Mouse (Mus musculus) midbrain, postnatal 0 days (tissue): ENCODE measurements around the gene Aloxe3. TPM values are rescaled to one million over a fixed set of nuclear protein-coding genes. Genes with fewer than 3 reads are reported as not detected.
"Not testable (repeated sequence)": the region's sequence is repeated elsewhere in the genome, so short reads cannot be mapped to it uniquely, and the experiment has no call there.

Experiments used
- ATAC-seq: fragments of 200-750 bp; cut with Nextera tagmentation; 2 replicates; pipeline ENCODE4 v1.8.0; 2017; ENCODE audit warnings: moderate number of reproducible peaks, mild to moderate bottlenecking, moderate TSS enrichment, moderate library complexity; ENCODE audit not compliant: low FRiP score
- DNase-seq: peaks from one replicate; pipeline ENCODE4 v3.0.0-alpha.2; 2015; ENCODE audit warnings: low spot score
- H3K27ac ChIP-seq: fragments of 300-500 bp; sonication (generic); 2 replicates; pipeline ENCODE4 v1.5.1; 2014; ENCODE audit warnings: low read depth, mild to moderate bottlenecking, low read length, mixed read lengths
- H3K27me3 ChIP-seq: fragments of 300-500 bp; sonication (generic); 2 replicates; pipeline ENCODE4 v1.6.1; 2014; ENCODE audit warnings: low read length, control low read depth, mixed read lengths; ENCODE audit not compliant: insufficient read depth
- H3K36me3 ChIP-seq: fragments of 300-500 bp; sonication (generic); 2 replicates; pipeline ENCODE4 v1.6.1; 2014; ENCODE audit warnings: low read length, control low read depth, mixed read lengths; ENCODE audit not compliant: insufficient read depth
- H3K4me1 ChIP-seq: fragments of 300-500 bp; sonication (generic); 2 replicates; pipeline ENCODE4 v1.6.1; 2014; ENCODE audit warnings: mild to moderate bottlenecking, control low read depth, antibody characterized with exemption, low read length, mixed read lengths; ENCODE audit not compliant: insufficient read depth
- H3K4me2 ChIP-seq: fragments of 300-500 bp; sonication (generic); 2 replicates; pipeline ENCODE4 v1.6.1; 2014; ENCODE audit warnings: low read depth, mild to moderate bottlenecking, low read length, mixed read lengths; ENCODE audit not compliant: poor library complexity, severe bottlenecking
- H3K4me3 ChIP-seq: fragments of 300-500 bp; sonication (generic); 2 replicates; pipeline ENCODE4 v1.5.1; 2014; ENCODE audit warnings: low read depth, mild to moderate bottlenecking, low read length, moderate library complexity
- H3K9ac ChIP-seq: fragments of 300-500 bp; sonication (generic); replicated peaks from 2 replicates; pipeline ENCODE4 v1.6.1; 2014; ENCODE audit warnings: mild to moderate bottlenecking, low read length, moderate library complexity, mixed read lengths; ENCODE audit not compliant: poor library complexity, severe bottlenecking
- H3K9me3 ChIP-seq: fragments of 300-500 bp; sonication (generic); 2 replicates; pipeline ENCODE4 v1.6.1; 2016; ENCODE audit warnings: low read length, control low read depth
- CTCF ChIP-seq: IDR thresholded peaks from 2 replicates; pipeline ENCODE4 v1.5.1; 2016; ENCODE audit warnings: antibody characterized with exemption, mild to moderate bottlenecking
- WGBS: fragments of 180-500 bp; shearing (Covaris S2); extraction: QIAGEN DNeasy Blood & Tissue Kit; methylation state at CpG from one replicate; pipeline ENCODE4 v1.1.7; 2014; 5-methylcytosine and 5-hydroxymethylcytosine counted together
- polyA plus RNA-seq: library from polyadenylated mRNA; unstranded; fragments of >200 nt; fragmentation: Nextera tagmentation; extraction: Ambion mirVana; gene quantifications from 2 replicates; pipeline ENCODE4 v1.2.1, GENCODE M21; 2015
- total RNA-seq: library from RNA; depleted of rRNA; stranded (reverse); fragments of >200 nt; gene quantifications from 2 replicates; pipeline ENCODE4 v1.2.3, GENCODE M21; 2014

Gene Aloxe3
- total and polyA plus RNA-seq, 2 experiments from 2014 or later, result 16.3 to 17.8 TPM

DNA sequence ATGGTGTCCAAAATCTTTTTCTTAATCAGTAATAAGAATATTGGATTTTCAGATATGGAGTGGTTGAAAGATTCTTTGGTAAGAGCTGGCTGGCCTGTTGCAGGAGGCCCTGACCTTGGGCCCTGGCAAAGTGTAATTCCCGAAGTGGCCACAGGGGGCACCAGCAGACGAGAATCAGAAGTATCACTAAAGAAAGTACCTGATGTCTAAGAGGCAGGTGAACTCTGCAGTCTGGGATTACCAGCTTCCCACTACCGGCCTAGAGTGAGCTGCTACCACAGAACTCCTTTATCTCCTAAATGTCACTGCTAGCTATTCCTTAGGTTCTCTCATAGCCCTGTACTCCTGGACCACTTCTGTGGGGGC is 33.3 kb upstream of the Aloxe3 start:
- peak; percentile 83 for TF ChIP-seq CTCF
- peaks cover 20% of the 10 kb centered on the region; the same call in 1 of the 2 replicates for H3K4me1 ChIP-seq
- ATAC-seq, result no peak
- H3K4me3 ChIP-seq, result no peak overlapping the region
- peaks cover 13% of the 10 kb centered on the region; the same call in 1 of the 2 replicates for H3K36me3 ChIP-seq
- no peaks in the 10 kb centered on the region for H3K27me3 ChIP-seq
- WGBS, result 0% methylated on average over 3 of the region's 3 CpGs
- H3K9me3 ChIP-seq, result no peaks in the 10 kb centered on the region
- DNase-seq, result peak; percentile 68
- H3K4me2 ChIP-seq, result no peak overlapping the region
- H3K9ac ChIP-seq, result no peak overlapping the region
- no peak overlapping the region for H3K27ac ChIP-seq

DNA sequence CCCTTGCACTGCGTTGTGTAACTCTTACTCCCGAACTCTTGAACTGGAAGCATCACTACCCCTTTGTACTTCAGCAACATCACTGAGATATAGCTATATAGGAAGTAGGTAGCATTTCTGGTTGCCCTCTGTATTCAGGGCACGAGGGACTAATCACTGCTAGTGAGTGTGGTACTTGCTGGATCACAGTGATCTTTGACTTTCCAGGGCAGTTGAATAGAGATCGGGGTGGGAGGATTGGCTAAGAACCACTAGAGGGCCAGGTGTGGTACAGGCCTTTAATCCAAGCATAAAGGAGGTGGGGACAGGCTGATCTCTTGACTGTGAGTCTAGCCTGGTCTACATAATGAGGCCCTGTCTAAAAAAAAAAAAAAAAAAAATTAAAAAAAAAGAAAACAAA is 32.8 kb upstream of the Aloxe3 start:
- H3K4me1 ChIP-seq, result peaks cover 24% of the 10 kb centered on the region; the same call in 1 of the 2 replicates
- H3K27ac ChIP-seq, result no peak overlapping the region
- DNase-seq (no peak), ATAC-seq (no peak)
- H3K4me3 ChIP-seq, result no peak overlapping the region
- H3K36me3 ChIP-seq, result peaks cover 13% of the 10 kb centered on the region; the same call in 1 of the 2 replicates
- H3K4me2 ChIP-seq, result no peak overlapping the region
- no peak overlapping the region for H3K9ac ChIP-seq
- H3K9me3 ChIP-seq, result no peaks in the 10 kb centered on the region
- TF ChIP-seq CTCF, result no peak
- WGBS, result 92% methylated on average over 4 of the region's 4 CpGs
- no peaks in the 10 kb centered on the region for H3K27me3 ChIP-seq

DNA sequence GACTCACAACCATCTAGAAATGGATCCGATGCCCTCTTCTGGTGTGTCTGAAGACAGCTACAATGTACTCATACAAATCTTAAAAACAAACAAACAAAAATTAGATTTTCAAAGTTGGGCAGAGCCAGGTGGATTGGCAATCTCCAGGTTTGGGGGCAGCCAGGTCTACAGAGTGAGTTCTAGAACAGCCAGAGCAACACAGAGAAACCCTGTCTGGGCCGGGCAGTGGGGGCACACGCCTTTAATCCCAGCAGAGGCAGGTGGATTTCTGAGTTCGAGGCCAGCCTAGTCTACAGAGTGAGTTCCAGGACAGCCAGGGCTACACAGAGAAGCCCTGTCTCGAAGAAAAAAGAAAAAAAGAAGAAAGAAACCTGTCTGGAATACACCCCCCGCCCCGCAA is 31.8 kb upstream of the Aloxe3 start:
- H3K27me3 ChIP-seq, H3K4me3 ChIP-seq, ATAC-seq, H3K9me3 ChIP-seq, H3K9ac ChIP-seq, DNase-seq, H3K4me2 ChIP-seq: not testable (repeated sequence)
- Histone ChIP-seq H3K27ac (peak overlapping the region; percentile 88; the same call in 1 of the 2 replicates), H3K4me1 (peaks cover 33% of the 10 kb centered on the region), H3K36me3 (peaks cover 13% of the 10 kb centered on the region; the same call in 1 of the 2 replicates)
- 85% methylated on average over 7 of the region's 7 CpGs for WGBS

DNA sequence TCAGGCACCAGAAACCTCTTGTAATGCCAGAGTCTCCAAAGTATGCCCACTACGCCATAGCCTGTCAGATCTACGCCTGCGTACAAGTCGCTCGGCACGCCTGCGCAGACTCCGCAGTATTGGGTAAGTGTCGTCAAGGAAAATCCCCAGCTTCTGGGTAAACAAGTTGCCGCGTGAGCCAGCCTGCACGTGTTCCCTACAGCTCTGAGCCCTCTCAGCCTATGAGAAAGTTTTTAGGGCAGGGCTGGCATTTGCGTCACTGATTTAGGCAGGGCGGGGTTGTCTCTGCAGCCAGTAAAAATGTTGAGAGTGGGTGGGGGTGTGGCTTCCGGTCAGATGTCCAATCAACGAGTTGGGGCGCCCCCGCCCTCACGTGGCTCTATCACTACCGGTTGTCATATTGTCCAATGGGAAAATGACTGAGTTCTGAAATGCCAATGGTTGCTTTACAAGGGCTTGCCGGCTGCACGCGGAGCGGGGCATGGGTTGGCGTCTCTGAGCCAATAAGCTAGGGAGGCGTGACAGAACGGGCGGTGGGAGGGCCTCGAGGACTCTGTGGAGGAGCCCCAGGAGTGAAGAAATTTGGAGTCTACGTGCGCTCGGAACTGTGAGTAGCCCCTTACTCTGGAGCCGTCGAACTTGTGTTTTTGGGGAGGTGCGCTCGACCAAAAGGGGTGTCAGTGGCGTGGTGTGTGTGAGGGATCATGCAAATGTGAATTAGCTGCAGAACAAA is 30.8 kb upstream of the Aloxe3 start, which contains the start of gene Per1:
Per1 (plus strand) TSS at position 521 of the 733 bp plus-strand sequence.
- ATAC-seq, result peak; percentile 94
- Histone ChIP-seq H3K4me2 (peak within 1 kb of the TSS; percentile 94), H3K36me3 (peaks cover 12% of the 10 kb centered on the region; the same call in 1 of the 2 replicates), H3K9ac (peak within 1 kb of the TSS; percentile 61), H3K4me1 (peaks cover 26% of the 10 kb centered on the region), H3K4me3 (peak within 1 kb of the TSS; percentile 44), H3K27me3 (no peaks in the 10 kb centered on the region), H3K27ac (peak within 1 kb of the TSS; percentile 88), H3K9me3 (no peaks in the 10 kb centered on the region)
- peak; percentile 100 for DNase-seq
- no peak for TF ChIP-seq CTCF
- WGBS, result 1% methylated on average over 37 of the region's 37 CpGs

DNA sequence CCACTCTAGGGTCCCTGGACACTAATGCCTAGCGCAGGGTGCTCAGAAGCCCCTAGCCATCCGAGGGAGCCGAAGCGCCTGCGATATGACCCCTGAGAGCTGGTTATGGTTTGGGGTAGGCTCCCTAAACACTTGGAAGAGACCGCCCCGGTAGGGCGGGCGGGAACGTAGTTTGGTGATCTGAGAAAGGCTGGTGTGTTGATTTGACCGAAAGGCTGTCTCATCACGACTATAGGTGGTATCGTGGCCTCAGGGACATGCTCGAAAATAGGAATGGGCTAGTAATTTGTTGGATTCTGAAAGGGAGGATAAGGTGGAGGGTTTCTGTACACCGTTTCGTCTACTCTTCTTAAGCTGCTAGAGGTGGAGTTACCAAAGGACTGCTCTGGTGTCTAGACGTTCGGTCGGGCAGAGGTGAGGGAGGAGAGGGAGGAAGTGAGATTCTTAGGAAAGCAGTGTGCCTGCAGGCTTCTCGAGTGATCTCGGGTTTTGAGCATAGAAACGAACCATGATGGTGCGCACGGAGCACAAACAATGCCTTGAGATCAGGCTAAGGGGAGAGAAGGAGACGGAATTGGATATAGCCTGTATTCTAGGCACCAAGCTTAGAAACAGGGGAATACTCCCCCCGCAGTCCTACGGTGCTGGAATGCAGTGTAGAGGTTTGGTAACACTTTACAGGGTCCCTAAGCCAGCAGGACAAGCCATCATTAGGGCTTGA is 30.0 kb upstream of the Aloxe3 start:
- Histone ChIP-seq H3K4me1 (peaks cover 25% of the 10 kb centered on the region), H3K27ac (peak overlapping the region; percentile 83), H3K27me3 (no peaks in the 10 kb centered on the region), H3K4me2 (peak overlapping the region; percentile 94), H3K9me3 (no peaks in the 10 kb centered on the region), H3K9ac (peak overlapping the region; percentile 61), H3K4me3 (peak overlapping the region; percentile 44), H3K36me3 (0 out of 2 replicates have a peak, but pooled peaks cover 6% of the 10 kb centered on the region)
- DNase-seq (no peak), ATAC-seq (no peak)
- WGBS, result 2% methylated on average over 27 of the region's 27 CpGs
- no peak for TF ChIP-seq CTCF
